Mouse (Mus musculus): ENCODE measurements around the gene 2210016L21Rik. TPM values are rescaled to one million over a fixed set of nuclear protein-coding genes. Genes with fewer than 3 reads are reported as not detected.
"Not testable (repeated sequence)": the region's sequence is repeated elsewhere in the genome, so short reads cannot be mapped to it uniquely, and the experiment has no call there.

Gene 2210016L21Rik
- polyA plus RNA-seq, 1 experiment from 2014 or later = 46.8 TPM

DNA sequence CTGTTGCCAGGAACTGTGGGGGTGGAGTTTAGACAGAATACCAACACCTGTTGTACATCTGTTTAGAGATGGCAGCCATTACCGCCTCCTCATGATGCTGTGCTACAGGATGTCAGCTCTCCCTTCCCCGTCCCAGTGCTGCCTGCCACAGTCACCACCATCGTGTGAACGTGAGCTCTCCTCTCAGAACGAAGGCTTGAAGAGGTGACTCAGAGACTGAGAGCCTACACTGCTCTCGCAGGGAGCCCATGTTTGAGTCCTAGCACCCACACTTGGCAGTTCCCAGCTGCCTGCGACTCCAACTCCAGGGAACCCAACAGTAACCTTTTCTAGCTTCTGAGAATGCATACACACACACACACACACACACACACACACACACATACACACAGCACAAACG is 27.1 kb upstream of the 2210016L21Rik start:
- no peaks in the 10 kb centered on the region for H3K4me1 ChIP-seq (ENCODE audit: control insufficient read depth, insufficient read depth, low read length)
- WGBS = 65% methylated on average over 8 of the region's 8 CpGs
- no peaks in the 10 kb centered on the region for H3K27me3 ChIP-seq (replicated peaks; ENCODE audit: control insufficient read depth, insufficient read depth, low read length)
- H3K9me3 ChIP-seq (ENCODE audit: control insufficient read depth, low read length) = no peaks in the 10 kb centered on the region
- no peaks in the 10 kb centered on the region for H3K36me3 ChIP-seq (ENCODE audit: control insufficient read depth, insufficient read depth, low read length)
- DNase-seq (ENCODE audit: low spot score) (peak; percentile 27), ATAC-seq (ENCODE audit: low read depth) (no peak)
- H3K4me2 ChIP-seq (ENCODE audit: low read depth, low read length) = no peak overlapping the region
- H3K4me3 ChIP-seq (ENCODE audit: low read depth, low read length) = no peak overlapping the region
- H3K27ac ChIP-seq (replicated peaks; ENCODE audit: low read depth, low read length) = no peak overlapping the region
- no peak overlapping the region for H3K9ac ChIP-seq (ENCODE audit: low read depth, low read length)

DNA sequence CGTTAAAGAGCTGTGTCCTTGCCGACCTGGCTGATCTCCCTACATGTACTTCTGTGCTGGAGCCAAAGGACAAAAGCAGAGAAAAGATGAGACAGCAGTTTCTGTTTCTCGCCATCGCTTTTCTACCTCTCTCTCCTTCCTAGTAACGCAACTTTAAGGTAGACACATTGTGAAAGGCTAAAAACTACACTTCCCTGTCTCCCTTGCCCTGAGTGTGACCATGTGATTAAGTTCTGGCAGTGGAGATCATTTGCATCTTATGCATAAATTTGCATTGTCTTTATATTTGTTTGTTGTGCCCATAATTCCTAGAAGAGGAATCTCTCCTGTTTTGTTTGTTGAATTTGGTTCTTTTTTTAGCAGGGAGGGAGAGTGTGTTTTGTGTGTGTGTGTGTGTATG is 26.1 kb upstream of the 2210016L21Rik start:
- 74% methylated on average over 5 of the region's 5 CpGs for WGBS
- Histone ChIP-seq H3K4me3 (ENCODE audit: low read depth, low read length) (no peak overlapping the region), H3K27ac (replicated peaks; ENCODE audit: low read depth, low read length) (no peak overlapping the region), H3K36me3 (ENCODE audit: control insufficient read depth, insufficient read depth, low read length) (no peaks in the 10 kb centered on the region), H3K27me3 (replicated peaks; ENCODE audit: control insufficient read depth, insufficient read depth, low read length) (no peaks in the 10 kb centered on the region), H3K4me1 (ENCODE audit: control insufficient read depth, insufficient read depth, low read length) (no peaks in the 10 kb centered on the region), H3K4me2 (ENCODE audit: low read depth, low read length) (no peak overlapping the region), H3K9ac (ENCODE audit: low read depth, low read length) (no peak overlapping the region), H3K9me3 (ENCODE audit: control insufficient read depth, low read length) (no peaks in the 10 kb centered on the region)
- ATAC-seq (ENCODE audit: low read depth) = no peak
- DNase-seq (ENCODE audit: low spot score) = no peak

DNA sequence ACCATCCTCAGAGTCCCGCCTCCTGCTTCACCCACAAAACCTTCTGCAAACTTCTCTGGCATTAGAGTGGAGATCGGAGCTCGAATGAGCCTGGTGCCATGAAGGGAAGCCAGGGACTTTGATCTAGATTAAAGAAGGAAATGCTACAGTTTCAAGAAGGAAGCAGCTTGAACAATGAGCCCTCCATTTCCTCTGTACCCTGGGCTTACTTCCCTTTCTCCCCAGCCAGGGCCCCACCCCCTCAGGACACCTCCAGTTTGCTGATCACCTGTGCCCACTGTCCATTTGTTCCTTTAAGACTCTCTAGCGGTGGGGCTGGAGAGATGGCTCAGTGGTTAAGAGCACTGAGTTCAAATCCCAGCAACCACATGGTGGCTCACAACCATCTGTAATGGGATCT is 25.2 kb upstream of the 2210016L21Rik start:
- Histone ChIP-seq H3K9me3 (ENCODE audit: control insufficient read depth, low read length) (no peaks in the 10 kb centered on the region), H3K4me3 (ENCODE audit: low read depth, low read length) (no peak overlapping the region), H3K4me1 (ENCODE audit: control insufficient read depth, insufficient read depth, low read length) (no peaks in the 10 kb centered on the region), H3K27me3 (replicated peaks; ENCODE audit: control insufficient read depth, insufficient read depth, low read length) (no peaks in the 10 kb centered on the region), H3K27ac (replicated peaks; ENCODE audit: low read depth, low read length) (no peak overlapping the region), H3K9ac (ENCODE audit: low read depth, low read length) (no peak overlapping the region), H3K36me3 (ENCODE audit: control insufficient read depth, insufficient read depth, low read length) (no peaks in the 10 kb centered on the region), H3K4me2 (ENCODE audit: low read depth, low read length) (no peak overlapping the region)
- 77% methylated on average over 4 of the region's 4 CpGs for WGBS
- ATAC-seq (ENCODE audit: low read depth) (no peak), DNase-seq (ENCODE audit: low spot score) (no peak)

DNA sequence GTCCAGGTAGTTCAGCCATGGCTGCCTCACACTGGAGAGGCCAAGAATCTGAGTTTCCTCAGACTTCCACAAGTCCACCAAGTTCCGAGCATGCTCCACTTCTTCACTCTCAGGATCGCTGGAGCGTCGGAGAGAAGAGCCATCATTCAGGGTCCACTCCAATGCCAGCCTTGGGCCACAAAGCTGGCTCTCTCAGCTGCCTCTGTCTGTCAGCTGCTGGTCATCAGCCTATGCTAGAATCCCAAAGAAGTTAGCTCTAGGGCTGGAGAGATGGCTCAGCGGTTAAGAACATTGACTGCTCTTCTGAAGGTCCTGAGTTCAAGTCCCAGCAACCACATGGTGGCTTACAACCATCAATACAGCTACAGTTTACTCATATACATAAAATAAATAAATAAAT is 24.6 kb upstream of the 2210016L21Rik start:
- H3K27me3 ChIP-seq (replicated peaks; ENCODE audit: control insufficient read depth, insufficient read depth, low read length); H3K4me1 ChIP-seq (ENCODE audit: control insufficient read depth, insufficient read depth, low read length); H3K36me3 ChIP-seq (ENCODE audit: control insufficient read depth, insufficient read depth, low read length); H3K9me3 ChIP-seq (ENCODE audit: control insufficient read depth, low read length); H3K4me2 ChIP-seq (ENCODE audit: low read depth, low read length); H3K27ac ChIP-seq (replicated peaks; ENCODE audit: low read depth, low read length); DNase-seq (ENCODE audit: low spot score); ATAC-seq (ENCODE audit: low read depth); H3K4me3 ChIP-seq (ENCODE audit: low read depth, low read length); H3K9ac ChIP-seq (ENCODE audit: low read depth, low read length): not testable (repeated sequence)
- 93% methylated on average over 5 of the region's 5 CpGs for WGBS

DNA sequence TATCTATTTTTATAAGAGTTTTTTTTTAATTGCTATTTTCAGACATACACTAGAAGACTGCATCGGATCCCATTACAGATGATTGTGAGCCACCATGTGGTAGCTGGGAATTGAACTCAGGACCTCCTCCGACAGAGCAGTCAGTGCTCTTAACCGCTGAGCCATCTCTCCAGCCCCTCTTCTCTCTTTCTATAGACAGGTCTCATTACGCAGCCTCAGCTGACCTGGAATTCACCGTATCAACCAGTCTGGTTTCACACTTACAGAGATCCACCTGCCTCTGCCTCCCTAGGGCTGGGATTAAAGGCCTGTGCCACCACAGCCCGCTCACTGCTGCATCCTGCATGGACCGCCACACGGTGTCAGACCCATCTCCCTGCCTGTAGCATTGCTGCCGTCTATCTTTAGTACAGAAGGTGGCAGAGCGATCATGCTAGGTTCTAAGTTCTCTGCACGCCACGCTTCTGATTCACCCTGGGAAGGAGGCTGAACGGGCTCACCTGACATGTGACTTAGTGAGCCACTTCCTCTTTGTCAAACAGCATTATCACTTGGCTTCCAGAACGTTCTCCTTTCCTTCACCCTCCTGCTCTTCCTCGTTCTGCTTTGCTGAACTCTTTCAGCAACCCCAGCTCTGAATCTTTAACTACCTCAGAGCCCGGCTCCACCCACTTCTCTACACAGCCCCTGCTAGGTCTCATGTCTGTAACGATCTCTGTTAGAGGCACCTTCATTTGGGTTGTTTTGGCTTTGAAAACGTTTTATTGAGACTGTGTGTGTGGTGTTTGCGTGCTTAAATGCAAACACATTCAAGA is 20.2 kb upstream of the 2210016L21Rik start:
- Histone ChIP-seq H3K27ac (replicated peaks; ENCODE audit: low read depth, low read length) (no peak overlapping the region), H3K4me2 (ENCODE audit: low read depth, low read length) (no peak overlapping the region), H3K36me3 (ENCODE audit: control insufficient read depth, insufficient read depth, low read length) (no peaks in the 10 kb centered on the region), H3K9ac (ENCODE audit: low read depth, low read length) (no peak overlapping the region), H3K4me1 (ENCODE audit: control insufficient read depth, insufficient read depth, low read length) (peaks cover 6% of the 10 kb centered on the region), H3K4me3 (ENCODE audit: low read depth, low read length) (no peak overlapping the region), H3K9me3 (ENCODE audit: control insufficient read depth, low read length) (no peaks in the 10 kb centered on the region), H3K27me3 (replicated peaks; ENCODE audit: control insufficient read depth, insufficient read depth, low read length) (no peaks in the 10 kb centered on the region)
- DNase-seq (ENCODE audit: low spot score) = no peak
- no peak for ATAC-seq (ENCODE audit: low read depth)
- WGBS = 74% methylated on average over 19 of the region's 19 CpGs

DNA sequence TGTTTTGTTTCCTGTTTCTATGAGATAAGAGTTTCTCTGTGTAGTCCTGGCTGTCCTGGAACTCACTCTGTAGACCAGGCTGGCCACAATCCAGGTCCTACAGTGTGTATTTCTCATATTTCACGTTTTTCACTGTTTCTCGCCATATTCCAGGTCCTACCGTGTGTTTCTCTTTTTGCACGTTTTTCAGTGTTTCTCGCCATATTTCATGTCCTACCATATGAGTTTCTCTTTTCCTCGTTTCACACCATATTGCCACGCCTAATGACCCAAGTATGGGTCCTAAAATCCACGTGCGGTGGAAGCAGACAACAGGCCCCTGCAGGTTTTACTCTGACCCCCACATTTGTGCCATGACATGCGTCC is 19.6 kb upstream of the 2210016L21Rik start:
- Histone ChIP-seq H3K9me3 (ENCODE audit: control insufficient read depth, low read length) (no peaks in the 10 kb centered on the region), H3K4me2 (ENCODE audit: low read depth, low read length) (no peak overlapping the region), H3K4me1 (ENCODE audit: control insufficient read depth, insufficient read depth, low read length) (peaks cover 6% of the 10 kb centered on the region), H3K36me3 (ENCODE audit: control insufficient read depth, insufficient read depth, low read length) (no peaks in the 10 kb centered on the region), H3K27ac (replicated peaks; ENCODE audit: low read depth, low read length) (no peak overlapping the region), H3K4me3 (ENCODE audit: low read depth, low read length) (no peak overlapping the region), H3K27me3 (replicated peaks; ENCODE audit: control insufficient read depth, insufficient read depth, low read length) (no peaks in the 10 kb centered on the region), H3K9ac (ENCODE audit: low read depth, low read length) (no peak overlapping the region)
- WGBS = 60% methylated on average over 10 of the region's 10 CpGs
- DNase-seq (ENCODE audit: low spot score) (peak; percentile 8), ATAC-seq (ENCODE audit: low read depth) (no peak)

DNA sequence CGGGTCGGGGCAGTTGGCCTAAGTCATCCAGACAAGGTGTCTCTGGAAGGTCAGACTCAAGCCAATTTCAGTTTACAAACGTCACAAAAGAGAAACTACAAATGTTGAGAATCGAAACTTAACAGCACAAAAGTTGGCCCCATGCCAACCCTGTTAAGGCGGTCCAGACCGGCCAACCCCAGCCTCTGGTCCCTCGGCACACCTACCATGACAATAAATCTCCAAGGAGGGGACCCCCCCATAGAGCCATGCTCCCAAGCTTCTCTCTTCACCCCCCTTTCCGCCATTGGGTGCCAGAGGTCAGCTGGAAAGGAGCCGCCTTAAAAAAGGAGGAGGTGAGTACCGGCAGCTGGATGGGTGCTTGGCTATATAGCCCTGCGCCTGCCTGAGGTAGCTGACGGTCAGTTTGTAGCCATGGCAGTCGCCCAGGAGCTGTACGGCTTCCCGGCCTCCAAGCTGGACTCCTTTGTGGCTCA is 18.9 kb upstream of the 2210016L21Rik start, which contains the start of gene Oasl1:
TSS of gene Oasl1 (plus strand) at position 243 of the 476 bp plus-strand sequence.
- ATAC-seq (ENCODE audit: low read depth) (no peak), DNase-seq (ENCODE audit: low spot score) (peak; percentile 40)
- H3K4me3 ChIP-seq (ENCODE audit: low read depth, low read length) = peak within 1 kb of the TSS; percentile 26
- no peaks in the 10 kb centered on the region for H3K36me3 ChIP-seq (ENCODE audit: control insufficient read depth, insufficient read depth, low read length)
- 36% methylated on average over 15 of the region's 15 CpGs for whole genome bisulfite sequencing
- H3K9ac ChIP-seq (ENCODE audit: low read depth, low read length) = peak within 1 kb of the TSS; percentile 51
- peaks cover 6% of the 10 kb centered on the region for H3K4me1 ChIP-seq (ENCODE audit: control insufficient read depth, insufficient read depth, low read length)
- H3K4me2 ChIP-seq (ENCODE audit: low read depth, low read length) = peak within 1 kb of the TSS; percentile 46
- H3K9me3 ChIP-seq (ENCODE audit: control insufficient read depth, low read length) = no peaks in the 10 kb centered on the region
- H3K27ac ChIP-seq (replicated peaks; ENCODE audit: low read depth, low read length) = no peak within 1 kb of the TSS
- H3K27me3 ChIP-seq (replicated peaks; ENCODE audit: control insufficient read depth, insufficient read depth, low read length) = no peaks in the 10 kb centered on the region

DNA sequence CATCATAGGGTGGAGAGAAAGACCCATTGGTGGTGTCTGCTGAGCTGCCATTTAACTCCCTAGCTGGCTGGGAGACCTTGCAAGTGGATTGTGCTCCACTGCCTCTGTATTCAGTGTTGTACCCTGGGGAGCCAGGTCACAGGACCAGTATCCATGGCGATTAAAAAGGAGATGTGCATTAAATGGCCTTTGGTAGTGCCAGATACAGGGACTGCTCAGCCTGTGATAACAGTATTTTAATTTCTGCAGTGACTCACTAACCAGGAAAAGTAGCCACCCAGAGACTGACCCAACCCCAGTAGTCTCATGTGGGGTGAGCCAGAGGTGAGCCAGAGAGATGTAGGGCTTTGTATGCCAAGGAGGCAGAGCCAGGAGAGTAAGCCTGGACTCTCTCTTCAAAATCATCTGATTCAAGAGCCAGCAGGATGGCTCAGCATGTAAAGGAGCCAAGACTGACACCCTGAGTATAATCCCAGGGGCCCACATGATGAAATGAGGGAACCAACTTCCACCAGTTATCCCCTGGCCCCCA is 15.7 kb upstream of the 2210016L21Rik start:
- no peak for ATAC-seq (ENCODE audit: low read depth)
- 73% methylated on average over 1 of the region's 1 CpGs for WGBS
- H3K27me3 ChIP-seq (replicated peaks; ENCODE audit: control insufficient read depth, insufficient read depth, low read length) = no peaks in the 10 kb centered on the region
- no peaks in the 10 kb centered on the region for H3K36me3 ChIP-seq (ENCODE audit: control insufficient read depth, insufficient read depth, low read length)
- no peak overlapping the region for H3K4me2 ChIP-seq (ENCODE audit: low read depth, low read length)
- H3K27ac ChIP-seq (replicated peaks; ENCODE audit: low read depth, low read length) = no peak overlapping the region
- no peaks in the 10 kb centered on the region for H3K9me3 ChIP-seq (ENCODE audit: control insufficient read depth, low read length)
- H3K4me1 ChIP-seq (ENCODE audit: control insufficient read depth, insufficient read depth, low read length) = peaks cover 6% of the 10 kb centered on the region
- no peak for DNase-seq (ENCODE audit: low spot score)
- H3K4me3 ChIP-seq (ENCODE audit: low read depth, low read length) = no peak overlapping the region
- H3K9ac ChIP-seq (ENCODE audit: low read depth, low read length) = no peak overlapping the region

DNA sequence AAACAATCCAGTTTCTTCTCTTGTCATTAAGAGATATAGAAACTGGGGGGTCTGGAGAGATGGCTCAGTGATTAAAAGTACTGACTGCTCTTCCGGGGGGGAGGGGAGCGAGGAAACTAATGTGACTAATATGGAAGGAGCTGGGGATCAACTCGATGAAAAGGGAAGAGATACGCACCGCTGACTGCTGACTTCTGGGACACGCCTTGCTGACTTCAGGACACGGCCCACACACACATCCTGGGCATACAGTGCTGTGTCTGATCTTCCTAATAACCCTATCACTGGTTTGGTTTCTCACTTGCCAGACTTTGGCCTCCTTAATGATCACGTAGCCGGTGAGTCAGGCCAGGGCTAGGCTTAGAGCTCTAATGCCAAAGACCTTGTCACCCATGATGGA is 15.2 kb upstream of the 2210016L21Rik start:
- 75% methylated on average over 9 of the region's 9 CpGs for WGBS
- Histone ChIP-seq H3K27ac (replicated peaks; ENCODE audit: low read depth, low read length) (no peak overlapping the region), H3K9ac (ENCODE audit: low read depth, low read length) (no peak overlapping the region), H3K36me3 (ENCODE audit: control insufficient read depth, insufficient read depth, low read length) (no peaks in the 10 kb centered on the region), H3K9me3 (ENCODE audit: control insufficient read depth, low read length) (no peaks in the 10 kb centered on the region), H3K4me3 (ENCODE audit: low read depth, low read length) (no peak overlapping the region), H3K27me3 (replicated peaks; ENCODE audit: control insufficient read depth, insufficient read depth, low read length) (no peaks in the 10 kb centered on the region), H3K4me2 (ENCODE audit: low read depth, low read length) (no peak overlapping the region), H3K4me1 (ENCODE audit: control insufficient read depth, insufficient read depth, low read length) (peaks cover 6% of the 10 kb centered on the region)
- DNase-seq (ENCODE audit: low spot score) = no peak
- ATAC-seq (ENCODE audit: low read depth) = no peak
